In the genomic region with DNA sequence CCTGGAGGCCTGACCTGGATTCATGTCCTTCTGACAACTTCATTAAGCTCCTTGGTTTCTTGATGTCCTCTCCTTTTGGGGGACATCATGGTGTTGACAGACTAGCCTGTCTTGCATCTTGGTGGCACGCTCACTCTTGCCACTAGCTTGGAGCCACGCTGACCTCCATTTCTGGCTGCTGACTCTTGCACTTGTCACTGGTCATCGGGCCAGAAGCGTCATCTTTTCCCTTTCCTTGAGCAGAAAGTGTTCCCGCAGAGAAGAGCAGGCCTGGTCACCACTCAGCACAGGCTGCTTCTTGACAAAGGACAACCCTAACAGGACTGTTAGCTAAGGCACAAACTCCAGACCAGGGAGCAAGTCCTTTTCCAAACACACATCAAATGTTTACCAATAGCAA, we compare ENCODE assay signal across 25 mouse cellular contexts. TPM values are rescaled to one million over a fixed set of nuclear protein-coding genes. Genes with fewer than 3 reads are reported as not detected.
"Had no signal": no experiment of that assay in that cellular context is flagged by ENCODE, and none has a peak within 500 bp of the region (broad histone marks: within the 10 kb centered on the region; RNA-seq: fewer than 3 reads in every experiment).

No protein-coding gene starts in this region.

- H3K9ac ChIP-seq: embryonic facial prominence, embryonic 12.5 days; embryonic facial prominence, embryonic 13.5 days; embryonic facial prominence, embryonic 15.5 days; forebrain, embryonic 12.5 days; forebrain, embryonic 13.5 days; forebrain, embryonic 15.5 days; forebrain, postnatal 0 days; heart, embryonic 12.5 days had no signal

- DNase-seq: cerebellum, postnatal 14 days; cerebellum, postnatal 25 days; cerebellum, postnatal 36 days; embryo, embryonic 11 days; forebrain, postnatal 0 days; gastrocnemius, adult 2 months; gastrocnemius, postnatal 10 days; gastrocnemius, postnatal 14 days; gastrocnemius, postnatal 25 days; gastrocnemius, postnatal 36 days; heart, adult 11 months; heart, adult 18-20 months; heart, adult 2 months had no signal

- H3K4me1 ChIP-seq: embryonic facial prominence, embryonic 10.5 days; embryonic facial prominence, embryonic 12.5 days; embryonic facial prominence, embryonic 13.5 days; embryonic facial prominence, embryonic 15.5 days; forebrain, embryonic 10.5 days; forebrain, embryonic 12.5 days; forebrain, embryonic 13.5 days; forebrain, embryonic 15.5 days; heart, embryonic 10.5 days; heart, embryonic 12.5 days had no signal

- H3K27ac ChIP-seq: embryonic facial prominence, embryonic 10.5 days; embryonic facial prominence, embryonic 12.5 days; embryonic facial prominence, embryonic 13.5 days; embryonic facial prominence, embryonic 15.5 days; forebrain, embryonic 10.5 days; forebrain, embryonic 12.5 days; forebrain, embryonic 13.5 days; forebrain, embryonic 15.5 days; gastrocnemius, adult 2 months; heart, adult 2 months; heart, embryonic 10.5 days had no signal

- H3K4me3 ChIP-seq: embryonic facial prominence, embryonic 10.5 days; embryonic facial prominence, embryonic 12.5 days; embryonic facial prominence, embryonic 13.5 days; embryonic facial prominence, embryonic 15.5 days; erythroblast, embryonic 14.5 days; forebrain, embryonic 10.5 days; forebrain, embryonic 12.5 days; forebrain, embryonic 13.5 days; forebrain, embryonic 15.5 days; gastrocnemius, adult 2 months; heart, adult 2 months; heart, embryonic 10.5 days; heart, embryonic 12.5 days had no signal

- H3K9me3 ChIP-seq: embryonic facial prominence, embryonic 10.5 days; embryonic facial prominence, embryonic 12.5 days; embryonic facial prominence, embryonic 13.5 days; embryonic facial prominence, embryonic 15.5 days; forebrain, embryonic 10.5 days; forebrain, embryonic 12.5 days; forebrain, embryonic 13.5 days; forebrain, embryonic 15.5 days; heart, embryonic 10.5 days; heart, embryonic 12.5 days had no signal

RNA-seq across cellular contexts. Expression of a gene that starts 59.3 kb away (rescaled TPM):
- total RNA-seq: common myeloid progenitor, adult 5-6 weeks had no signal
